Mouse (Mus musculus) c-Kit-positive CD71-positive TER-119-negative erythroid progenitor cells, embryonic 14.5 days (primary cell): ENCODE results near the gene Lcn6.
A peak's percentile ranks its signal among the peaks of the same experiment; 100 is the strongest.
"Not testable (repeated sequence)": the region's sequence is repeated elsewhere in the genome, so short reads cannot be mapped to it uniquely, and the experiment has no call there.

ENCODE experiments used
- DNase-seq: peaks from one replicate; pipeline ENCODE4 v3.0.0-alpha.2; 2013; ENCODE audit warnings: low read depth

Lcn6 gene

GRCm38 (mm10) chr2:25676486-25676885, at the start of gene Lcn6:
Lcn6 (plus strand) TSS chr2:25676786.
- no peak for DNase-seq

- no peak for DNase-seq
These were observed 48.8 kb upstream of the Lcn6 start, which contains the start of gene Fcna for GRCm38 (mm10) chr2:25627811-25628210. Fcna (minus strand) TSS chr2:25628030.

GRCm38 (mm10) chr2:25628738-25629137, 47.8 kb upstream of the Lcn6 start:
- no peak for DNase-seq

GRCm38 (mm10) chr2:25633616-25634015, 43.0 kb upstream of the Lcn6 start:
- DNase-seq: no peak

GRCm38 (mm10) chr2:25634046-25634445, 42.5 kb upstream of the Lcn6 start:
- no peak for DNase-seq

- no peak for DNase-seq
These were observed 36.7 kb upstream of the Lcn6 start for GRCm38 (mm10) chr2:25639890-25640289.

- no peak for DNase-seq
These were observed 23.7 kb upstream of the Lcn6 start, which contains the start of gene Lcn8 for GRCm38 (mm10) chr2:25652902-25653301. Lcn8 (plus strand) TSS chr2:25653120.

- no peak for DNase-seq
These were observed 22.1 kb upstream of the Lcn6 start for GRCm38 (mm10) chr2:25654502-25654901.

- DNase-seq: no peak
These were observed 19.9 kb upstream of the Lcn6 start for GRCm38 (mm10) chr2:25656691-25657090.

- no peak for DNase-seq
These were observed 19.3 kb upstream of the Lcn6 start for GRCm38 (mm10) chr2:25657246-25657645.

GRCm38 (mm10) chr2:25657652-25658051, 18.9 kb upstream of the Lcn6 start, which contains the start of gene Lcn5:
Lcn5 (plus strand) TSS chr2:25657952.
- DNase-seq: no peak

GRCm38 (mm10) chr2:25660279-25660678, 16.3 kb upstream of the Lcn6 start:
- no peak for DNase-seq

- no peak for DNase-seq
These were observed 15.2 kb upstream of the Lcn6 start for GRCm38 (mm10) chr2:25661245-25661970.

- peak; percentile 2 for DNase-seq
These were observed 13.1 kb upstream of the Lcn6 start for GRCm38 (mm10) chr2:25663511-25663910.

GRCm38 (mm10) chr2:25664125-25664524, 12.5 kb upstream of the Lcn6 start:
- DNase-seq: no peak

- DNase-seq: no peak
These were observed 10.1 kb upstream of the Lcn6 start for GRCm38 (mm10) chr2:25666516-25666915.

GRCm38 (mm10) chr2:25679559-25679958, 3.0 kb downstream of the Lcn6 start:
- DNase-seq: no peak

- no peak for DNase-seq
These were observed 5.8 kb downstream of the Lcn6 start, which contains the start of gene Lcn10 for GRCm38 (mm10) chr2:25682426-25682825. Lcn10 (plus strand) TSS chr2:25682726.

- DNase-seq: no peak
These were observed 10.4 kb downstream of the Lcn6 start for GRCm38 (mm10) chr2:25686941-25687340.

- peak; percentile 73 for DNase-seq
These were observed 18.0 kb downstream of the Lcn6 start for GRCm38 (mm10) chr2:25694605-25695004.

- DNase-seq: no peak
These were observed 20.4 kb downstream of the Lcn6 start for GRCm38 (mm10) chr2:25696951-25697350.

GRCm38 (mm10) chr2:25698696-25699095, 22.1 kb downstream of the Lcn6 start:
- no peak for DNase-seq

GRCm38 (mm10) chr2:25699743-25700142, 23.2 kb downstream of the Lcn6 start, which contains the start of gene Obp2a:
Obp2a (plus strand) TSS chr2:25700043.
- not testable (repeated sequence) for DNase-seq

- DNase-seq: no peak
These were observed 24.4 kb downstream of the Lcn6 start for GRCm38 (mm10) chr2:25701001-25701400.
